Mouse (Mus musculus) heart, postnatal 10 days (tissue): ENCODE measurements at regions not wholly inside any gene's neighbourhood (a gene's known extent, or its start where the extent isn't known, plus 50 kb on each side); places are given as distances from the start of the nearest gene placed in this dataset.

Source experiments
- DNase-seq, 2 experiments: peaks; one replicate each; pipeline ENCODE4 v3.0.0; 2021
- intact Hi-C: fragments of 180-260 bp; cut with DNase I; formaldehyde crosslinking; loops from one replicate; pipeline ENCODE4 v1.15.1; 2025

- intact Hi-C loops, result no loop called here
Measured at GRCm38 (mm10) chr9:81726542-81726941, 92.9 kb upstream of the Htr1b start.

GRCm38 (mm10) chr9:81720103-81720502, 86.5 kb upstream of the Htr1b start:
- peak in 1 of 2 experiments; percentile 2 for DNase-seq
- intact Hi-C loops, result no loop called here

More at GRCm38 (mm10) chr9:81726542-81726941, 92.9 kb upstream of the Htr1b start:
- DNase-seq, result no peak

- intact Hi-C loops, result no loop called here
- DNase-seq, result no peak
Measured at GRCm38 (mm10) chr9:81716980-81717868, 83.6 kb upstream of the Htr1b start.

- no peak for DNase-seq
- intact Hi-C loops, result no loop called here
Measured at GRCm38 (mm10) chr9:81691351-81691750, 57.7 kb upstream of the Htr1b start.

- DNase-seq, result no peak
- intact Hi-C loops, result no loop called here
Measured at GRCm38 (mm10) chr9:81689744-81690143, 56.1 kb upstream of the Htr1b start.
